ENCODE assay signal across 8 mouse cellular contexts in the genomic region with DNA sequence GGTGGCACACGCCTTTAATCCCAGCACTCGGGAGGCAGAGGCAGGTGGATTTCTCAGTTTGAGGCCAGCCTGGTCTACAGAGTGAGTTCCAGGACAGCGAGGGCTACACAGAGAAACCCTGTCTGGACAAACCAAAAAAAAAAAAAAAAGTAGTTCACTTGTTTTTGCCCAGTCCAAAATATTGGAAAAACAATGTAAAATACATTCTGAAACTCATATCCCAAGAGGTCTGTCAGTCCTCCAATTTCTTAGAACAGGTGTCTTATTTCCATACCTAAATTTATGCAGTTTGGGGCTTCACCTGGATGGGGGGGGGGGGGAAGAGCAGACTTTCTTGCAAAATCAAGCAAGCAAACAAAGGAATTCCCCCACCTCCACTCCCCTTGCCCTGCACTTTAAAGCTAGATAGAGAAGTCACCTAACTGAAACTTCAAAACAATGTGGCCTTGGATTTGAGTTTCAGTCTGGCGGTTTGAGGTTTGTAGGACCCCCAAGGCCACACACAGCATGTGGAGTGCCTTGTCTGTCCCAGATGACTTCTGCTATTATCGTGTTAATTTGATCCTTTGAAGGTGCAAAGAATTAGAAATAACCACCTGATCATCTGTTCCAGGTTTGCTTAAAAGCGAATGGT. TPM values are rescaled to one million over a fixed set of nuclear protein-coding genes. Genes with fewer than 3 reads are reported as not detected.
A peak's percentile ranks its signal among the peaks of the same experiment; 100 is the strongest.
DNase-seq lines count a peak whose midpoint lies in the region; ATAC-seq lines count a peak whose summit lies in the region.

No protein-coding gene starts in this region.

- peak; percentile 10; the same call in 1 of the 2 replicates for ATAC-seq in liver, embryonic 11.5 days (replicated peaks; ENCODE audit: low FRiP score)
- ATAC-seq in intestine, embryonic 15.5 days = no peak
- no peak for ATAC-seq in neural tube, embryonic 13.5 days (ENCODE audit: low read depth)

- no peak overlapping the region for H3K4me3 ChIP-seq in liver, embryonic 11.5 days (ENCODE audit: low read depth, low read length)
- peak overlapping the region; percentile 28; the same call in 1 of the 2 replicates for H3K4me3 ChIP-seq in brown adipose tissue, adult 24 weeks (ENCODE audit: insufficient read depth, low read depth, low read length)
- H3K4me3 ChIP-seq in intestine, embryonic 15.5 days (replicated peaks) = peak overlapping the region; percentile 12; the same call in 1 of the 2 replicates
- H3K4me3 ChIP-seq in neural tube, embryonic 13.5 days = peak overlapping the region; percentile 0; the same call in 1 of the 2 replicates

- H3K27me3 ChIP-seq in liver, embryonic 11.5 days (replicated peaks; ENCODE audit: control insufficient read depth, insufficient read depth, low read length) = no peaks in the 10 kb centered on the region
- no peaks in the 10 kb centered on the region for H3K27me3 ChIP-seq in intestine, embryonic 15.5 days (replicated peaks)
- no peaks in the 10 kb centered on the region for H3K27me3 ChIP-seq in neural tube, embryonic 13.5 days

- no peak overlapping the region for H3K9ac ChIP-seq in liver, embryonic 11.5 days (ENCODE audit: low read depth, low read length)
- no peak overlapping the region; the same call in 1 of the 2 replicates for H3K9ac ChIP-seq in intestine, embryonic 15.5 days
- H3K9ac ChIP-seq in neural tube, embryonic 13.5 days = no peak overlapping the region

- no peaks in the 10 kb centered on the region for H3K36me3 ChIP-seq in liver, embryonic 11.5 days (ENCODE audit: control insufficient read depth, insufficient read depth, low read length)
- H3K36me3 ChIP-seq in intestine, embryonic 15.5 days = no peaks in the 10 kb centered on the region
- no peaks in the 10 kb centered on the region for H3K36me3 ChIP-seq in neural tube, embryonic 13.5 days

- WGBS in liver, embryonic 11.5 days = 45% methylated on average over 6 of the region's 6 CpGs
- 51% methylated on average over 6 of the region's 6 CpGs for WGBS in intestine, embryonic 15.5 days
- WGBS in neural tube, embryonic 13.5 days = 53% methylated on average over 6 of the region's 6 CpGs

- no peak for DNase-seq in liver, embryonic 11.5 days (ENCODE audit: low spot score)
- DNase-seq in liver = no peak
- DNase-seq in frontal cortex, postnatal 36 days (ENCODE audit: low spot score in 2 of 2) = no peak
- DNase-seq in kidney, postnatal 10 days = no peak
- DNase-seq in embryo, embryonic 10 days (ENCODE audit: low spot score) = no peak

- H3K4me1 ChIP-seq in liver, embryonic 11.5 days (replicated peaks; ENCODE audit: control insufficient read depth, insufficient read depth, low read length) = peaks cover 5% of the 10 kb centered on the region
- peaks cover 4% of the 10 kb centered on the region; the same call in 1 of the 2 replicates for H3K4me1 ChIP-seq in brown adipose tissue, adult 24 weeks (ENCODE audit: control insufficient read depth, insufficient read depth, insufficient read length, low read length)
- H3K4me1 ChIP-seq in intestine, embryonic 15.5 days (replicated peaks) = peaks cover 8% of the 10 kb centered on the region; the same call in 1 of the 2 replicates
- peaks cover 8% of the 10 kb centered on the region; the same call in 1 of the 2 replicates for H3K4me1 ChIP-seq in neural tube, embryonic 13.5 days (replicated peaks)

- peak overlapping the region; percentile 57; the same call in 1 of the 2 replicates for H3K27ac ChIP-seq in liver, embryonic 11.5 days (ENCODE audit: low read depth, low read length)
- H3K27ac ChIP-seq in brown adipose tissue, adult 24 weeks (replicated peaks; ENCODE audit: low read depth, low read length) = 0 out of 2 replicates have a peak overlapping the region, but pooled peaks have one; percentile 6
- H3K27ac ChIP-seq in intestine, embryonic 15.5 days = no peak overlapping the region
- H3K27ac ChIP-seq in neural tube, embryonic 13.5 days (replicated peaks) = no peak overlapping the region

- H3K9me3 ChIP-seq in liver, embryonic 11.5 days (ENCODE audit: control insufficient read depth, low read length) = no peaks in the 10 kb centered on the region
- H3K9me3 ChIP-seq in intestine, embryonic 15.5 days = no peaks in the 10 kb centered on the region
- no peaks in the 10 kb centered on the region for H3K9me3 ChIP-seq in neural tube, embryonic 13.5 days

- peak overlapping the region; percentile 64 for H3K4me2 ChIP-seq in liver, embryonic 11.5 days
- H3K4me2 ChIP-seq in intestine, embryonic 15.5 days (replicated peaks) = peak overlapping the region; percentile 59
- peak overlapping the region; percentile 45 for H3K4me2 ChIP-seq in neural tube, embryonic 13.5 days

RNA-seq across cellular contexts. Expression of a gene that starts 25.7 kb away (rescaled TPM):
- 92.3 and 92.8 TPM in 2 replicates for polyA plus RNA-seq in liver, embryonic 11.5 days (2014; fragmentation: Nextera tagmentation; extraction: Ambion mirVana)
- polyA plus RNA-seq in brown adipose tissue, adult 24 weeks (2012; ENCODE audit: insufficient read depth, insufficient read length, missing spikeins) = 17.6 and 20.4 TPM in 2 replicates
- 67.6 and 68.6 TPM in 2 replicates for polyA plus RNA-seq in intestine, embryonic 15.5 days (2015; fragmentation: Nextera tagmentation; extraction: Ambion mirVana)
- 81.3 and 92.1 TPM in 2 replicates for polyA plus RNA-seq in neural tube, embryonic 13.5 days (2015; fragmentation: Nextera tagmentation; extraction: Ambion mirVana)

Comparison
In these comparisons a context has a peak if more than half of its experiments do, and no peak if none do; other contexts are left out.
1. H3K27ac ChIP-seq: peak in liver, embryonic 11.5 days (single experiment) and brown adipose tissue, adult 24 weeks (single experiment); none in intestine, embryonic 15.5 days (single experiment) and neural tube, embryonic 13.5 days (single experiment).
2. Peak in every context shown above with its lines, with median percentiles within 50 percentile points of each other: H3K4me2 ChIP-seq.